Mouse (Mus musculus) right cerebral cortex, adult 18-20 months (tissue): Measurements from ENCODE around the gene Tas2r125.
"Not testable (repeated sequence)": the region's sequence is repeated elsewhere in the genome, so short reads cannot be mapped to it uniquely, and the experiment has no call there.

Source experiments
- DNase-seq: peaks from one replicate; pipeline ENCODE4 v3.0.0; 2022; ENCODE audit warnings: mixed read lengths

Tas2r125 gene

DNA sequence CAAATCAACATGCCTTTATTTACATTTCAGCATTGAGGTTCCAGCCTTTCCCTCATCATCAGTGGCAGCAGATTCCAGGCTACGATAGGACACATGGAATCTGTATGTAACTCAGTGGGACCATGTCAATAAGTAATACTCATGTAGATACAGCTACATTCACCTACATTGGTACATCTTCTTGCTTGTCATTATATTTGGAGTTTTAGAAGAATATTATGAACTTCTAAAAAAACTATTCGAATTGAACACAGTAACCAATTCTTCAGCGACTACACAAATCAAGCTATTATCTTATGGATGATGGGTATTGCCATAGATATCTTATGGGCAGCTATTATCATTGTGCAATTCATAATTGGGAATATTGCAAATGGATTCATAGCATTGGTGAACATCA, at the start of gene Tas2r125:
Tas2r125 (plus strand) TSS at position 301 of the 400 bp plus-strand sequence.
- no peak for DNase-seq

DNA sequence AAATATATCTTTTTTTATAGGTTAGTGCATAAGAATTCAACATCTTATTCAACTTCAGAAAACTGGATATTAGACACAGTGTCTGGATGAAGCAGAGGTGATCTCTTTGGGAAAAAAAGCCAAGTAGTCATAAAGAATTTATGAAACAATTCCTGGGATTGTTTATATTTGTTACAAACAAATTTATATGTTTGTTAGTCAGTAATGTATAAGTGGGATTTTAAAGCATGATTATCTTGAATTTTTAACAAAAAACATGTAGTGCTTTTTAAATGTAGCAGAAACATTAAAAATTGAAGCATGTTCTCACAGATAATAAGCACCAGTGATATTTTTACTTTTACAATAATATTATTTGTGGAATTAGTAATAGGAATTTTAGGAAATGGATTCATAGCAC, 41.7 kb upstream of the Tas2r125 start, which contains the start of gene Tas2r110:
Tas2r110 (plus strand) TSS at position 301 of the 400 bp plus-strand sequence.
- no peak for DNase-seq

DNA sequence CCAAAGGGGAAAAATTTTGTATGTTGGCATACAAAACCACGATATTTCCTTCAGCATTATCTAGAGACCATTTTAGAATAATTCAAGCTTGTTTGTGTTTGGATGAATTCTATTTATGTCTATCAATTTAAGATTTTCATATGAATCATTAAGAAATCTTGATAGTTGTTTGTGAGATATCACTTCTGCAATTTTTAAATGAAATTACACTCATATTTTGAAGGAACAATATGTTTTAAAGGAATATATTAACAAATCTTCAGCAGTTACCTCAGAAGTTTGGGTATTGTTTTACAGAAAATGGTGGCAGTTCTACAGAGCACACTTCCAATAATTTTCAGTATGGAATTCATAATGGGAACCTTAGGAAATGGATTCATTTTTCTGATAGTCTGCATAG, 16.7 kb upstream of the Tas2r125 start, which contains the start of gene Tas2r113:
Tas2r113 (plus strand) TSS at position 301 of the 400 bp plus-strand sequence.
- DNase-seq, result no peak

DNA sequence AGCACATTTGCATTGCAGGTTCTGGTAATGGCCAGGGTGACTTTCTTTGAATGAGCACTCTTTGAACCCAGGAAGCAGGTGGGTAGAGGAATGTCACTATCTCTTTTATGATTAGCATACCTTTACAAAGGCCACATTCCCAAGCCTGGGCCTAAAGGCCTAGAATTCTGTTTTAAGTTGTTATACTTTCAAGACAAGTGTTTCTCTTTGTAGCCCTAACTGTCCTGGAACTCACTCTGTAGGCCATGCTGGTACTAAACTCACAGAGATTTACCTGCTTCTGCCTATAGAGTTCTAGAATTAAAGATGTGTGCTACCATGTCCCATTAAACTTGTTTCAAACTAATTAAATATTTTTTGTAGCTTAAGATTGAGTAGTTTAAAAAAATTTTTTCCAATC, 31.9 kb downstream of the Tas2r125 start:
- DNase-seq, result not testable (repeated sequence)

DNA sequence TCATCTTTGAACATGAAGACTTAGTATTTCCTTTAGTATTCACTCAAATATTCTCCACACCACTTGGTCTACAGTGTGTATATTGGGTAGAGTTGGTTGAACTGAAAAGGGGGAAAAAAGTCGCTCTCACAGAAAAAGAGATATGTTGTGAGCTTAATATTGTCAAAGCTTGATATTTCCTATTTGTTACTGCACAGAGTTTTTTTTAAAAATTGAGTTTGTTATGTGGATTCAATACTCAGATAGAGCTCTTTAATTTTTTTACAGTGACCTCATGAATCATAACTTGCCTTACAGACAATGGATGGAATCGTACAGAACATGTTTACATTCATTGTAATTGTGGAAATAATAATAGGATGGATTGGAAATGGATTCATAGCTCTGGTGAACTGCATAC, 41.4 kb downstream of the Tas2r125 start, which contains the start of gene Tas2r129:
Tas2r129 (plus strand) TSS at position 301 of the 400 bp plus-strand sequence.
- no peak for DNase-seq

DNA sequence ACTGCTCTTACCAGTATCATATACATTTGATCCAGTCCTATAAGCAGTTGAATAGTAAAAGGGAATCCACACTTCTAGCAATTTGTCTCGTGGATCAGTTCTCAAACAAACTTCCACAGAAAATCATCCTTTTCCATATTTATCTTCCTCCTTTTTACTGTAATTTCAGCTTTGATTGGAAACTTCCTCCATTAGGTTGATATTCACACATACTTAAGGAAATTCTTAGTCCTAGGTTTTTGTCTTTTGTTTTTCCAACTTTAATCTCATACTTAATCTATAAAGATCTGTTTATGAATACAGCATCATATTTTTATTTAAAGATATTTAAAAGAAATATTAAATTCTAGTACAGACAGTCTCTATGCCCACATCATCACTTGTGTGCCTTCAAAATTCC, 48.4 kb downstream of the Tas2r125 start, which contains the start of gene Tas2r131:
Tas2r131 (minus strand) TSS at position 101 of the 400 bp plus-strand sequence.
- no peak for DNase-seq
